Mouse (Mus musculus) olfactory bulb, adult 2 months (tissue): ENCODE results near the gene Adgrf1.
"Not testable (repeated sequence)": the region's sequence is repeated elsewhere in the genome, so short reads cannot be mapped to it uniquely, and the experiment has no call there.

ENCODE experiments used
- CTCF ChIP-seq: fragments of 200-500 bp; IDR thresholded peaks from 2 replicates; pipeline ENCODE4 v1.5.1; 2012; ENCODE audit warnings: low read depth, mild to moderate bottlenecking, low read length, moderate library complexity; ENCODE audit not compliant: insufficient read depth
- POLR2A ChIP-seq: fragments of 200-500 bp; IDR thresholded peaks from 2 replicates; pipeline ENCODE4 v1.6.1; 2012; ENCODE audit warnings: mild to moderate bottlenecking, low read depth, low read length, moderate library complexity; ENCODE audit not compliant: insufficient read depth

DNA sequence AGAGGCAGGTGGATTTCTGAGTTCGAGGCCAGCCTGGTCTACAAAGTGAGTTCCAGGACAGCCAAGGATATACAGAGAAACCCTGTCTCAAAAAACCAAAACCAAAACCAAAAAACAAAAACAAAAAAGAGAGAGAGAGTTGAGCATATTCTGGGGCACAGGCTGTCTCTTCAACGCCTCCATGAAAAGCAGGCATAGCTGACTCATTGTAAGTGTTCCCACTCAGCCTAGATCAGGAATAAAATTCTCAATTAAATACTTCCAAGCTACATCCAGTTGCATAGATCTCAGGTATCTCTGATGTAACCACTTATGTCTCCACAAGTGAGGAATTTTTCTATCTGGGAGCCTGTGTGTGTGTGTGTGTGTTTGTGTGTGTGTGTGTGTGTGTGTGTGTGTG is 76.4 kb downstream of the Adgrf1 start:
- not testable (repeated sequence) for TF ChIP-seq POLR2A, CTCF
